Mouse (Mus musculus): ENCODE data around the gene Rai1.

- no peak for TF ChIP-seq USF1 (IDR thresholded peaks at IDR 0.05; ENCODE audit: low read depth, low read length)
- TF ChIP-seq SMC3 (IDR thresholded peaks at IDR 0.05; ENCODE audit: low read depth, low read length), result no peak
- TF ChIP-seq CTCF (IDR thresholded peaks at IDR 0.05 in 2 of 3, conservative IDR thresholded peaks at IDR 0.05 in 1 of 3; ENCODE audit: control insufficient read depth in 1 of 3, insufficient read depth in 1 of 3, low read depth in 2 of 3, low read length in 3 of 3, poor library complexity in 1 of 3, severe bottlenecking in 1 of 3), result no peak
- no peak for TF ChIP-seq ZNF384 (IDR thresholded peaks at IDR 0.05; ENCODE audit: low read depth, low read length)
- no peak for TF ChIP-seq UBTF (IDR thresholded peaks at IDR 0.05; ENCODE audit: borderline replicate concordance, insufficient read depth, low read depth, low read length)
- TF ChIP-seq POLR2A (IDR thresholded peaks at IDR 0.05; ENCODE audit: control insufficient read depth in 1 of 2, insufficient read depth in 1 of 2, low read depth in 1 of 2, low read length in 2 of 2, poor library complexity in 1 of 2), result no peak
- no peak for TF ChIP-seq GATA1 (IDR thresholded peaks at IDR 0.05; ENCODE audit: low read depth, low read length)
- TF ChIP-seq POLR2AphosphoS5 (IDR thresholded peaks at IDR 0.05; ENCODE audit: borderline replicate concordance, low read depth, low read length), result no peak
- TF ChIP-seq EP300 (IDR thresholded peaks at IDR 0.05; ENCODE audit: low read depth in 1 of 2, low read length in 2 of 2), result no peak
- TF ChIP-seq MAZ (IDR thresholded peaks at IDR 0.05; ENCODE audit: low read depth, low read length), result no peak
Observed at GRCm38 (mm10) chr11:60058441-60058840, 46.4 kb upstream of the Rai1 start.

All from MEL (cell line).